Mouse (Mus musculus) neural tube, embryonic 13.5 days (tissue): ENCODE data around the gene Ptprf. TPM values are rescaled to one million over a fixed set of nuclear protein-coding genes. Genes with fewer than 3 reads are reported as not detected.

Experiments
- ATAC-seq: fragments of 200-750 bp; cut with Nextera tagmentation; 2 replicates; pipeline ENCODE4 v1.8.0; 2017; ENCODE audit warnings: low read depth, mild to moderate bottlenecking, moderate TSS enrichment, moderate library complexity
- H3K27ac ChIP-seq: fragments of 300-500 bp; sonication (generic); replicated peaks from 2 replicates; pipeline ENCODE4 v1.5.1; 2015; ENCODE audit warnings: moderate library complexity, mild to moderate bottlenecking, inconsistent platforms
- H3K27me3 ChIP-seq: fragments of 300-500 bp; sonication (generic); 2 replicates; pipeline ENCODE4 v1.6.1; 2015; ENCODE audit warnings: mild to moderate bottlenecking, inconsistent platforms
- H3K36me3 ChIP-seq: fragments of 300-500 bp; sonication (generic); 2 replicates; pipeline ENCODE4 v1.6.1; 2015; ENCODE audit warnings: mild to moderate bottlenecking, inconsistent platforms
- H3K4me1 ChIP-seq: fragments of 300-500 bp; sonication (generic); replicated peaks from 2 replicates; pipeline ENCODE4 v1.6.1; 2015; ENCODE audit warnings: inconsistent platforms
- H3K4me2 ChIP-seq: fragments of 300-500 bp; sonication (generic); 2 replicates; pipeline ENCODE4 v1.6.1; 2015; ENCODE audit warnings: inconsistent platforms, mild to moderate bottlenecking, moderate library complexity
- H3K4me3 ChIP-seq: fragments of 300-500 bp; sonication (generic); 2 replicates; pipeline ENCODE4 v1.5.1; 2015; ENCODE audit warnings: mild to moderate bottlenecking, inconsistent platforms
- H3K9ac ChIP-seq: fragments of 300-500 bp; sonication (generic); 2 replicates; pipeline ENCODE4 v1.6.1; 2015; ENCODE audit warnings: moderate library complexity, mild to moderate bottlenecking, inconsistent platforms
- H3K9me3 ChIP-seq: fragments of 300-500 bp; sonication (generic); 2 replicates; pipeline ENCODE4 v1.6.1; 2016; ENCODE audit warnings: inconsistent platforms
- WGBS: fragments of 180-500 bp; shearing (Covaris S2); methylation state at CpG from one replicate; pipeline ENCODE4 v1.1.7; 2015; 5-methylcytosine and 5-hydroxymethylcytosine counted together
- polyA plus RNA-seq: library from polyadenylated mRNA; unstranded; fragments of >200 nt; fragmentation: Nextera tagmentation; extraction: Ambion mirVana; gene quantifications from 2 replicates; pipeline ENCODE4 v1.2.1, GENCODE M21; 2015

Gene Ptprf
- polyA plus RNA-seq, 1 experiment from 2014 or later, result 81.1 TPM

DNA sequence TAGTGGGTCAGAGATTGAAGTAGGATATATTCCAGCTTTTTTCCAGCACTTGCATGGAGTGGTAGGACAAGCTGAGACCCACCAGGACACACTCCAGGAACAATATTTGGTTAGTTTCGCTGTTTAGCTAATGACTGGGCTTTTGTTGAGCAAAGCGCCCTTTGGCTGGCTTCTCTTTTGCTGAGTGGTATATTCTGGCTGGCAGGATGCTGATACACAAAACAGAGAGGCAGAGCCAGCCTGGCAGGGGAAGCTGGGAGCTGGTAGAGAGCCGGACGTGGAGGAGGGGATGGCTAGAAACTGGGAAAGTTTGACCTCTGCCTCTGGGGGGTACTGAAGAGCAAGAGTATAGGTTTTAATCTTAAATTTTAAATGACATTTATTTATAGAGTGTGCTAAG, 13.8 kb upstream of the Ptprf start:
- no peak for ATAC-seq
- no peaks in the 10 kb centered on the region for H3K4me1 ChIP-seq
- H3K4me3 ChIP-seq, result no peak overlapping the region
- H3K27me3 ChIP-seq, result no peaks in the 10 kb centered on the region
- H3K36me3 ChIP-seq, result no peaks in the 10 kb centered on the region
- H3K9me3 ChIP-seq, result no peaks in the 10 kb centered on the region
- H3K9ac ChIP-seq, result no peak overlapping the region
- H3K4me2 ChIP-seq, result no peak overlapping the region
- 50% methylated on average over 4 of the region's 4 CpGs for WGBS
- H3K27ac ChIP-seq, result no peak overlapping the region

DNA sequence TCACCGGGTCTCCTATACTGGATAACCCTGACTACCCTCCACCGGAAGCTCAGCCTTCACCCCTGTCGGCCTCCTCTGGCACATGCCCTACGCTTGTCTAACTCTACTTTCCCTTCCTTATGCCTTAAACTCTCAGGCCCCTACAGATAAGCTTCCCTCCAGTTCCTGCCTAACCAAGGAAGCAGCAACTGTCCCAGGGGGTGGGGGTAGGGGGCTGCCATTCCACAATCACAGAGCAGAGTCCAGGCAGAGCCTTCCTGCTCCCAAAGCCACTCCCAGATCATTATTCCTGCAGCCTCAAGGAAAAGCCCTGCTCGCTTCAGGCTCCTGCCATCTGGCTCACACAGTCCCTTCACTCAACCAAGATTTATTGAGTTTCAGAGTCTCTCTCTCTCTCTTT, 6.6 kb upstream of the Ptprf start:
- Histone ChIP-seq H3K4me3 (no peak overlapping the region), H3K36me3 (no peaks in the 10 kb centered on the region), H3K4me2 (no peak overlapping the region), H3K9ac (no peak overlapping the region), H3K9me3 (no peaks in the 10 kb centered on the region), H3K27me3 (no peaks in the 10 kb centered on the region), H3K4me1 (peaks cover 36% of the 10 kb centered on the region), H3K27ac (peak overlapping the region; percentile 20; the same call in 1 of the 2 replicates)
- peak; percentile 36; the same call in 1 of the 2 replicates for ATAC-seq
- WGBS, result 5% methylated on average over 5 of the region's 5 CpGs

DNA sequence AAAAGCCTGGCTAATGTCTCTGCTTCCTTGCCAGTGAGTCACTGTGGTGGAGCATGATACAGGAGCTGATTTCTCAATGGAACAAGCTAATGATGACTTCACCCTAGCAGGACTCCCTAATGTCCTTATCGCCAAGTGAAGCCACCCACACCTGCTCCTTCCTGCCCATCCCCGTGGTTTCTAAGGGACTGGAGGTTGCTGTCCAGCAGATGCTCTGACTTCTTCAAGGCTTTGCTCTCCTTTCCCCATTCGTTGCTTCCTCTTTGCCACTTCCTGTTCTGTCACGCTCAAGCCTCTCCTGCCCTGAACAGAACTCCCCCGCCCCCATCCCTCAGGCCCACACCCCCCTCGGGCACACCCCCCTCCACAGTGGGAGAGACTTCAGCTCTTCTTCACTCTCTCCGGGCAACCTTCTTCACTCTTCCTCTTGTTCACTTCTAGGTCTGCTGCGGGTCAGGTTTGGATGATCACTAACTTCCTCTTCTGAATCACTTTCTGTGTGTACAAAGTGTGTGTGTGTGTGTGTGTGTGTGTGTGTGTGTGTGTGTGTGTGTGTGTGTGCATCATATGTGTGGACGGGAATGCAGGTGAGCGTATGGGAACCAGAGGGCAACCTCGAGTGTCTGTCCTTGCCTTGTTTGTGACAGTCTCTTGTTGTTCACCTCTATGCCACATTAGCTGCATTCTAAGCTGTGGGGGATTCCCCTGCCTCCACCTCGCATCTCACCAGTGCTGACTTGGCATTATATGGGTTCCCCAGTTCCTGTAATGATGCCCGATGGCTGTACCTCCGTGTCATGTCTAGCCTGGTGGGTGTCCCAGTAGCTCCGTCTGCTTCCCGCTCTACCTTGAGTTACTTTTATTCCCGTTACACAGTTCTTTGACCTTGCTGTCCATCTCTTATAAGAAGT, 4.7 kb upstream of the Ptprf start:
- ATAC-seq, result no peak
- no peak overlapping the region for H3K4me3 ChIP-seq
- H3K27me3 ChIP-seq, result no peaks in the 10 kb centered on the region
- H3K9ac ChIP-seq, result no peak overlapping the region
- WGBS, result 61% methylated on average over 17 of the region's 17 CpGs
- no peaks in the 10 kb centered on the region for H3K9me3 ChIP-seq
- H3K36me3 ChIP-seq, result no peaks in the 10 kb centered on the region
- H3K4me1 ChIP-seq, result peaks cover 44% of the 10 kb centered on the region
- no peak overlapping the region for H3K4me2 ChIP-seq
- H3K27ac ChIP-seq, result no peak overlapping the region

DNA sequence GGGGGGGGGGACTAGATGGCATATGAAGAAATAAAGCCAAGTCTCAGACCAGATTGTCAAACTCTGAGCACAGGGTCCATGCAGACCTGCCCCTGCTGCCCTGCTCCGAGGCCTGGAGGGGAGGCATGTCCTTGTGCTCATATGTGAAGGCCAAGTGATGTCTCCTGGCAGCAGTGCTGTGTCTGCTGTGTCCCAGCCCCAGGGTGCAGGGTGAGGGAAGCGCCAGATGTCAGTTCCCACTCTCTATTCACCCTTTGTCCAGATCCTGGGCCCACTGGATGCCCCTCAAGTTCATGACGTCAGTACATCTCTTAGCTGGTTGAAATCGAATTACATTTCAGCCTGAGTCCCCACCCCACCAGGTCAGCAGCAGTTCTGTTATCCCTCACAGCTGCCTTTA, 3.6 kb upstream of the Ptprf start:
- 46% methylated on average over 4 of the region's 4 CpGs for WGBS
- no peak overlapping the region for H3K4me3 ChIP-seq
- H3K27me3 ChIP-seq, result no peaks in the 10 kb centered on the region
- H3K4me2 ChIP-seq, result no peak overlapping the region
- no peak for ATAC-seq
- no peaks in the 10 kb centered on the region for H3K9me3 ChIP-seq
- no peak overlapping the region for H3K27ac ChIP-seq
- H3K4me1 ChIP-seq, result peaks cover 50% of the 10 kb centered on the region
- no peaks in the 10 kb centered on the region for H3K36me3 ChIP-seq
- 0 out of 2 replicates have a peak overlapping the region, but pooled peaks have one; percentile 13 for H3K9ac ChIP-seq

DNA sequence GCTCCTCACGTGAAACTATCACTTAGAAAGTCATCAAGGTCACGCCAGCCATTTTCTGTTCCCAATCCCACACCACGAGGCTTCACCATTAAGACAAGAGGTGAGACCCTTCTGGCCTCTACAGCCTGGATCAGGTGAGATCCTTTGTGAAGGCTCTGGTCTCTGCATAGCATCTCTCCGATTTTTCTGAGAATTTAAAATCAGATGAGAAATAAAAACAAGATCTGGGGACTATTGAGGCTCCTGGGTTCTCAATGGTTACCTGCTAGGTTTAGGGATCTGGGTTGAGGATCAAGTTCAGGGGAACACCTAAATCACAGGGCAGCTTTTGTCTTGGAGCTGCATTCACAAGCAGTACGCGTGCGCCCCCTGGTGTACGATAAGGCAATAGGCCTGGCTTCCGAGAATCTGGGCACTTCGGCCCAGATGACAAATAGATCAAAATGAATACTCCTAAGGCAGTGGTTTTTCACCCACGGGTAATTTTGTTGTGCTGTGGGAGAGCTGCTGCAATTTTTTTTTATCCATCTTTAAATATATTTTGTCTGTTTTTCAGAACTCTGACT, 1.6 kb upstream of the Ptprf start:
- peaks cover 62% of the 10 kb centered on the region for H3K4me1 ChIP-seq
- H3K27ac ChIP-seq, result no peak overlapping the region
- H3K9me3 ChIP-seq, result no peaks in the 10 kb centered on the region
- H3K27me3 ChIP-seq, result no peaks in the 10 kb centered on the region
- H3K36me3 ChIP-seq, result no peaks in the 10 kb centered on the region
- ATAC-seq, result no peak
- no peak overlapping the region for H3K4me2 ChIP-seq
- 11% methylated on average over 11 of the region's 11 CpGs for WGBS
- no peak overlapping the region for H3K4me3 ChIP-seq
- H3K9ac ChIP-seq, result no peak overlapping the region

DNA sequence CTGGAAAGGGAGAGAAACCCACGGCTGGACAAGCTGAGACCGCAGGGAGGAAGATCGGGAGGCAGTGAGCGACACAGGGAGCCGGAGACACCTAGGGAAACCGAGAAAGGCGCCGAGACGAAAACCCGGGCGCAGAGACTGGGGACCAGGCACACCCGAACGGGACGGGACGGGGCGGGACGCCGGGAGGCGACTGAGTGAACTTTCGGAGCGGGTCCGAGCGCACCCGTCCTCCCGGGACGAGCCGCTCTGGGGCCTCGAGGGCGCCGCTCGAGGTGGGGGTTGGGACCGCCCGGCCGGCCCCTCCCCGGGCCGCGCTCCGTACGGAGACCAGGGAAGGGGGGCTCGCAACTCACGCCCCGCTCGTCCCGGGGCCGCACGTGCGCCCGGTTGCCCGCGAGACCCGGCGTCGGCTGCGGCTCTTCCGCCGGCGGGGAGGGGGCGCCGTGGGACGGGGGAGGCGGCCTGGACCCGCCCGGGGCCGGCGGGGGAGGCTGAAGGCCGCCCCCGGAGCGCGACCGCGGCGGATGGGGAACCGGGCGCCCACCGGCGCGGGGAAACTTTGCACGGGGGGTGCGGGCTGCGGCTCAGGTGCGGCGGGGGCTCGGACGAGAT, 682 bp downstream of the Ptprf start:
- Histone ChIP-seq H3K9ac (peak overlapping the region; percentile 94), H3K4me1 (peaks cover 68% of the 10 kb centered on the region), H3K36me3 (peaks cover 11% of the 10 kb centered on the region; the same call in 1 of the 2 replicates), H3K27ac (peak overlapping the region; percentile 90), H3K9me3 (no peaks in the 10 kb centered on the region), H3K27me3 (no peaks in the 10 kb centered on the region), H3K4me3 (peak overlapping the region; percentile 84), H3K4me2 (peak overlapping the region; percentile 75)
- ATAC-seq, result peak; percentile 25; the same call in 1 of the 2 replicates
- under 1% methylated on average over 51 of the region's 84 CpGs for WGBS

DNA sequence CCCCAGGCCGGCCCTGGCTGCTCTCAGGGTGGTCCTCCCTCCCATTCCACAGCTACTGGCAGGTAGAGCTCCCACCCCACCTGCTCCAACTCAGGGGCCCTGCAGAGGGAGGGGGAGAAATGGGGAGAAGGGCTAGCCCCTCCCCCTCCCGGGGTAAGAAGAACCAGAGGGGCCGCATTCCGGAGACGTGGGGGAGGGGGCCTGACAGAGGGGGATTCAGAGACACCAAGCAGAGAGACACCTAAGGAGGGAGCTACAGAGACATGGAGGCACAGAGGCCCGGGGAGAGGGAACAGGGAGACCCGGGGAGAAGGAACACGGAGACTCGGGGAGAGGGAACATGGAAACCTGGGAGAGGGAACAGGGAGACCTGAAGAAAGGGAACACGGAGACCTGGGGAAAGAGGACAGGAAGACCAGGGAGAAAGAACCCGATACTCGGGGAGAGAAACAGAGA, 1.2 kb downstream of the Ptprf start:
- H3K9me3 ChIP-seq, result no peaks in the 10 kb centered on the region
- peak overlapping the region; percentile 94 for H3K9ac ChIP-seq
- no peaks in the 10 kb centered on the region for H3K27me3 ChIP-seq
- 0% methylated on average over 12 of the region's 12 CpGs for WGBS
- peak overlapping the region; percentile 90 for H3K27ac ChIP-seq
- peaks cover 67% of the 10 kb centered on the region for H3K4me1 ChIP-seq
- no peak for ATAC-seq
- H3K36me3 ChIP-seq, result peaks cover 11% of the 10 kb centered on the region; the same call in 1 of the 2 replicates
- H3K4me2 ChIP-seq, result peak overlapping the region; percentile 75
- peak overlapping the region; percentile 84 for H3K4me3 ChIP-seq

DNA sequence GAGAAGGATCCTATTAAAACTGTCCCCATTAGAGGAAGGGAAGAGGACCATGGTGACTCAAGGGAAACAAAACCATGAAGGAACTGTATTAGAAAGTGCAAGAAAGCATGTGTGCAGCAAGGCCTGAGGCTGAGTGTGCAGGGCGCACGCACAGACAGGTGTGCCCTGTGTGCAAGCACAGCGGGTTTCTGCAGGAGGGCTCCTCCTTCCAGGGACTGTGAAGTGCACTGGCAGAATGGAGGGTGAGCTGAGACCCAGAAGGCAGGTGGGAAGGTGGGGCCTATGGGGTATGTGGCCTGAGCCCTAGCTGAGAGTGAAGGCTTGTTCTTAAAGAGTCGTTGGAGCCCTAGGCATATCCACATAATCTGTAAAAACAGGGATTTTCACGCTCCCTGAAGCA, 1.9 kb downstream of the Ptprf start:
- peaks cover 18% of the 10 kb centered on the region for H3K36me3 ChIP-seq
- peak overlapping the region; percentile 94 for H3K9ac ChIP-seq
- ATAC-seq, result no peak
- H3K27ac ChIP-seq, result 0 out of 2 replicates have a peak overlapping the region, but pooled peaks have one; percentile 90
- H3K4me2 ChIP-seq, result peak overlapping the region; percentile 75
- H3K4me3 ChIP-seq, result peak overlapping the region; percentile 84
- no peaks in the 10 kb centered on the region for H3K27me3 ChIP-seq
- peaks cover 61% of the 10 kb centered on the region for H3K4me1 ChIP-seq
- no peaks in the 10 kb centered on the region for H3K9me3 ChIP-seq
- WGBS, result 48% methylated on average over 5 of the region's 5 CpGs

DNA sequence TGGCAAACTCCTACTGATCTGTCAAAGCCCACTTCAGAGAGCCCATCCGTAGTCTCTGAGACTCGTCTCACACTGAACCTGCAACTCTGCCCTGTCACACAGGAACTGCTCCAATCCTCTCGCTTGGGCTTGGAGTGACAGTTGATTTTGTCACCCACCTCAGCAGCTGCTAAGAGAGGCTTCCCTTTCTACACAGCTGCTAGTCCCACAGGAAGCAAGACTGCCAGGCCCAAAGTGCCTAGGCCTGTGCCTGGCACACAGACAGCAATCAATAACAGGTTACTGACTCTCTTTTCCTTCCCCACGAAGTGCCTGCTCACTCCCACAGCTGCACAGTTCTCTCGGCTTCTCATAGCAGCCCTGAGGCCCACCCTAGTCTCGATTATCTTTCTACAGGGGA, 2.7 kb downstream of the Ptprf start:
- H3K9me3 ChIP-seq, result no peaks in the 10 kb centered on the region
- H3K4me3 ChIP-seq, result peak overlapping the region; percentile 84
- H3K27me3 ChIP-seq, result no peaks in the 10 kb centered on the region
- peaks cover 26% of the 10 kb centered on the region for H3K36me3 ChIP-seq
- peak overlapping the region; percentile 75 for H3K4me2 ChIP-seq
- no peak for ATAC-seq
- peak overlapping the region; percentile 94 for H3K9ac ChIP-seq
- 64% methylated on average over 6 of the region's 6 CpGs for WGBS
- no peak overlapping the region for H3K27ac ChIP-seq
- peaks cover 61% of the 10 kb centered on the region for H3K4me1 ChIP-seq

DNA sequence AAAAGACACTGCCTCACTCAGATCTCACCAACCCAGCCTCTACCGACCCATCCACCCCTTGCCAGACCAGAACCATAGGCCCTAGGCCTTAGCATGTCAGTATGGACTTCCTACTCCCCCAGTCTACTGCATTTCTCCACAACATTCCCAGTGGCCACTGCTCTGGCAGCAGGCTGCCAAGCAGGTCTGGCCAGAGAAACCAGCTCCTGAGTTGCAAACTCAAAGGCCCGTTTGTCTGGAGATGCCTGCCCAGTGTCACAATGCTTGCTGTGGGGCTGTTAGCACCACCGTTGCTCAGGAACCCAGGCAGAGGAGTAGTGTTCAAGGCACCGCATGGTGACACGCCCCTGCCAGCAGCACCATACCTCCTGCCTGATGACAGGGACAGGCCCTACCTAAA, 5.0 kb downstream of the Ptprf start:
- no peak overlapping the region for H3K4me2 ChIP-seq
- ATAC-seq, result no peak
- H3K4me1 ChIP-seq, result peaks cover 71% of the 10 kb centered on the region
- no peak overlapping the region for H3K27ac ChIP-seq
- 89% methylated on average over 5 of the region's 5 CpGs for WGBS
- H3K9ac ChIP-seq, result 0 out of 2 replicates have a peak overlapping the region, but pooled peaks have one; percentile 6
- no peaks in the 10 kb centered on the region for H3K27me3 ChIP-seq
- no peak overlapping the region for H3K4me3 ChIP-seq
- peaks cover 38% of the 10 kb centered on the region for H3K36me3 ChIP-seq
- no peaks in the 10 kb centered on the region for H3K9me3 ChIP-seq

DNA sequence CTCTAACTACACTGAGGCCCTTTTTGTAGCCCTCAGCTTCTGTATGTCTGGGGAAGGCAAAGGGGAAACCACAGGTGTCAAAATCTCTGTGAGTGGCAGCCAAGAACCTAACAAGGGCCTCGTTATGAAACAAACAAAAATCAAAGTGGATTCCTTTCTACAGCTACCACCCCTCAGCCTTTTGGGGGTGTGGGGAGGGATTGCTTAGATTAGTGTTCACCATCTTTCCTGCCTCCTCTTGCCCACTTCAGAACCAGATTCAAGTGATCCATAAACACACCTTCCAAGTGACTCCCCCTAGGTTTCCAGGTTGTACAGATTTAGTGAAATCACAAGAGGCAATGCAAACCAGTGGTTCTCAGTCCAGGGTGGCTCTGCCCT, 9.0 kb downstream of the Ptprf start:
- Histone ChIP-seq H3K36me3 (peaks cover 38% of the 10 kb centered on the region), H3K9ac (no peak overlapping the region), H3K4me1 (peaks cover 75% of the 10 kb centered on the region), H3K27me3 (no peaks in the 10 kb centered on the region), H3K9me3 (no peaks in the 10 kb centered on the region), H3K4me2 (no peak overlapping the region), H3K27ac (no peak overlapping the region), H3K4me3 (no peak overlapping the region)
- ATAC-seq, result no peak
- 73% methylated on average over 1 of the region's 1 CpGs for WGBS
